ENCODE assay signal across 9 mouse cellular contexts in the genomic region with DNA sequence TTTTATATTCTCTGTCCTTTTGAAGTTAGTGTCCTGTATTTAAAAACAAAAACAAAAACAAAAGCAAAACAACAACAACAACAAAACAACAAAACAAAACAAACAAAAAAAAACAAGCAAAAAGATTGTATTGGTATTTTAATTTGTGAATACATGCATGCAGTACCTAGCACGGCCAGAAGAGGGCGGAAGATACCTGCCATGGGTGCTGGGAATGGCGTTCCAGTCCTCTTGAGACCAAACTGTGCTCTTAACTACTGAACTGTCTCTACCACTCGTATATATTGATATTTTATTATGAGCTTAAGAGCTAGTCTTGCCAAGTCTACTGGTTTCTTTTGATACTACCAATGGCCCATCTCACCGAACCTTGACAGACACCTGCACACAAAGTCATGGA. TPM values are rescaled to one million over a fixed set of nuclear protein-coding genes. Genes with fewer than 3 reads are reported as not detected.
DNase-seq lines count a peak whose midpoint lies in the region; ATAC-seq and TF ChIP-seq lines count a peak whose summit lies in the region.
"Had no signal": no experiment of that assay in that cellular context is flagged by ENCODE, and none has a peak within 500 bp of the region (broad histone marks: within the 10 kb centered on the region; RNA-seq: fewer than 3 reads in every experiment).

No protein-coding gene starts in this region.

- no peaks in the 10 kb centered on the region for H3K9me3 ChIP-seq in lung, postnatal 0 days (ENCODE audit: low read length)

- H3K27ac ChIP-seq in lung, postnatal 0 days (ENCODE audit: low read length): no peak overlapping the region

- TF ChIP-seq EP300 in lung, postnatal 0 days (IDR thresholded peaks at IDR 0.05): no peak

- ATAC-seq in lung, postnatal 0 days: no peak

- H3K27me3 ChIP-seq in lung, postnatal 0 days (replicated peaks; ENCODE audit: insufficient read depth, low read length): no peaks in the 10 kb centered on the region

- H3K4me2 ChIP-seq in lung, postnatal 0 days (replicated peaks; ENCODE audit: low read depth, low read length): no peak overlapping the region

- peak; percentile 90 for TF ChIP-seq CTCF in lung, postnatal 0 days (IDR thresholded peaks at IDR 0.05)

- intact Hi-C loops in heart, postnatal 36 days (cut with DNase I): loop anchor here (1.0 to 5.0 kb wide), 2 partner anchors 59 to 102 kb away; partner anchors contain the start of gene Srd5a1

- H3K4me1 ChIP-seq in lung, postnatal 0 days (ENCODE audit: insufficient read depth, low read depth, low read length): no peaks in the 10 kb centered on the region
- H3K4me1 ChIP-seq: megakaryocyte, embryonic 14.5 days had no signal

- DNase-seq in cerebellum, postnatal 14 days: peak; percentile 62 to 76
- no peak for DNase-seq in cerebellum, adult 9-10 months
- DNase-seq in lung, postnatal 0 days (ENCODE audit: low spot score): peak; percentile 39
- DNase-seq in lung, postnatal 25 days (ENCODE audit: low spot score): no peak
- peak; percentile 55 for DNase-seq in ZHBTc4 (ENCODE audit: low read depth, low spot score)
- DNase-seq in kidney, postnatal 25 days: peak; percentile 46 to 69
- DNase-seq in layer of hippocampus, adult 8-10 months (ENCODE audit: low spot score in 2 of 2): no peak
- no peak for DNase-seq in heart, postnatal 36 days

- no peaks in the 10 kb centered on the region for H3K36me3 ChIP-seq in lung, postnatal 0 days (ENCODE audit: insufficient read depth, low read length)

- H3K9ac ChIP-seq in lung, postnatal 0 days (replicated peaks; ENCODE audit: low read depth): no peak overlapping the region

- 21% methylated on average over 5 of the region's 5 CpGs for WGBS in lung, postnatal 0 days

- H3K4me3 ChIP-seq in lung, postnatal 0 days (ENCODE audit: low read depth, low read length): no peak overlapping the region
- H3K4me3 ChIP-seq: megakaryocyte, embryonic 14.5 days had no signal

RNA-seq across cellular contexts. Expression of gene Tent4a, which starts 18.6 kb away (rescaled TPM):
- polyA plus RNA-seq in lung, postnatal 0 days (2015; fragmentation: Nextera tagmentation; extraction: Ambion mirVana): 3.1 TPM in 2 replicates
- total RNA-seq in layer of hippocampus, adult 8-10 months (2022): 10 to 100 TPM; 43.8 to 51.2 (median 47.3) TPM
- 10 to 100 TPM; 12.8 to 14.4 TPM for total RNA-seq in heart, postnatal 36 days (2021)

RNA-seq across cellular contexts. Expression of gene Nsun2, which starts 19.5 kb away (rescaled TPM):
- polyA plus RNA-seq in lung, postnatal 0 days (2015; fragmentation: Nextera tagmentation; extraction: Ambion mirVana): 34.7 and 38.1 TPM in 2 replicates
- total RNA-seq in layer of hippocampus, adult 8-10 months (2022): 100 to 1,000 TPM in 2 of 4 experiments, 10 to 100 TPM in 2; 86.2 to 110 (median 100) TPM
- total RNA-seq in heart, postnatal 36 days (2021): 10 to 100 TPM; 41.4 to 48.9 TPM

RNA-seq across cellular contexts. Expression of gene Srd5a1, which starts 58.2 kb away (rescaled TPM):
- polyA plus RNA-seq in lung, postnatal 0 days (2015; fragmentation: Nextera tagmentation; extraction: Ambion mirVana): 5.0 and 7.4 TPM in 2 replicates
- 10 to 100 TPM in 1 of 4 experiments, 1 to 10 TPM in 3; 8.0 to 10.7 (median 8.9) TPM for total RNA-seq in layer of hippocampus, adult 8-10 months (2022)
- total RNA-seq in heart, postnatal 36 days (2021): 1 to 10 TPM in 1 of 2 experiments, under 1 TPM in 1; 0.83 to 1.6 TPM

Comparison
In these comparisons a context has a peak if more than half of its experiments do, and no peak if none do; other contexts are left out.
1. DNase-seq: peak in cerebellum, postnatal 14 days (2 of 2), lung, postnatal 0 days (single experiment), ZHBTc4 (single experiment) and kidney, postnatal 25 days (2 of 2); none in cerebellum, adult 9-10 months (single experiment), lung, postnatal 25 days (single experiment), layer of hippocampus, adult 8-10 months (0 of 2) and heart, postnatal 36 days (0 of 2).